Mouse (Mus musculus) cerebellum, adult 2 months (tissue): ENCODE results near the gene Rfwd3. TPM values are rescaled to one million over a fixed set of nuclear protein-coding genes. Genes with fewer than 3 reads are reported as not detected.
"Not testable (repeated sequence)": the region's sequence is repeated elsewhere in the genome, so short reads cannot be mapped to it uniquely, and the experiment has no call there.

Experiments used
- DNase-seq, 2 experiments: peaks; one replicate each; pipeline ENCODE4 v3.0.0; 2021
- H3K27ac ChIP-seq: fragments of 200-500 bp; 2 replicates; pipeline ENCODE4 v1.5.1; 2012; ENCODE audit warnings: low read length, control low read depth, inconsistent platforms; ENCODE audit not compliant: insufficient read depth
- H3K27me3 ChIP-seq: fragments of 200-500 bp; 2 replicates; pipeline ENCODE4 v1.6.1; 2012; ENCODE audit warnings: inconsistent platforms, mild to moderate bottlenecking, low read length, moderate library complexity; ENCODE audit not compliant: control insufficient read depth, insufficient read depth
- H3K4me1 ChIP-seq: fragments of 200-500 bp; 2 replicates; pipeline ENCODE4 v1.6.1; 2011; ENCODE audit warnings: low read length; ENCODE audit not compliant: control insufficient read depth, insufficient read depth
- H3K4me3 ChIP-seq: fragments of 200-500 bp; replicated peaks from 2 replicates; pipeline ENCODE3; 2011; ENCODE audit warnings: mild to moderate bottlenecking, low read depth, low read length, control low read depth; ENCODE audit not compliant: insufficient read depth
- CTCF ChIP-seq: fragments of 200-500 bp; IDR thresholded peaks from 2 replicates; pipeline ENCODE4 v1.5.1; 2011; ENCODE audit warnings: low read depth, mild to moderate bottlenecking, control low read depth, low read length, moderate library complexity, borderline replicate concordance; ENCODE audit not compliant: insufficient read depth
- POLR2A ChIP-seq: fragments of 200-500 bp; IDR thresholded peaks from 2 replicates; pipeline ENCODE4 v1.6.1; 2011; ENCODE audit warnings: low read length, control low read depth, borderline replicate concordance; ENCODE audit not compliant: insufficient read depth
- WGBS: fragments of 180-500 bp; shearing (Covaris S2); methylation state at CpG from one replicate; pipeline ENCODE4 v1.1.7; 2018; 5-methylcytosine and 5-hydroxymethylcytosine counted together
- polyA plus RNA-seq: library from polyadenylated mRNA; depleted of rRNA; stranded (reverse); fragments of >200 nt; gene quantifications from 2 replicates; pipeline ENCODE4 v1.2.3, GENCODE M21; 2012

The Rfwd3 gene
- polyA plus RNA-seq, 1 experiment = 20.3 TPM

GRCm38 (mm10) chr8:111300597-111301546, 850 bp upstream of the Rfwd3 start:
- WGBS = 64% methylated on average over 11 of the region's 11 CpGs
- TF ChIP-seq CTCF (peak; percentile 13; the same call in 1 of the 2 replicates), POLR2A (no peak)
- Histone ChIP-seq H3K4me1 (no peaks in the 10 kb centered on the region; the same call in 1 of the 2 replicates), H3K27me3 (no peaks in the 10 kb centered on the region), H3K27ac (no peak overlapping the region), H3K4me3 (peak overlapping the region; percentile 32)
- peak; percentile 12 to 26 for DNase-seq

- WGBS = under 1% methylated on average over 28 of the region's 28 CpGs
- TF ChIP-seq CTCF (no peak), POLR2A (no peak)
- no peaks in the 10 kb centered on the region; the same call in 1 of the 2 replicates for H3K4me1 ChIP-seq
- peak; percentile 56 to 67 for DNase-seq
- peak overlapping the region; percentile 77 for H3K4me3 ChIP-seq
- H3K27me3 ChIP-seq = no peaks in the 10 kb centered on the region
- peak overlapping the region; percentile 52; the same call in 1 of the 2 replicates for H3K27ac ChIP-seq
Observed at GRCm38 (mm10) chr8:111299363-111299820, 630 bp downstream of the Rfwd3 start.

- DNase-seq = peak; percentile 31 to 47
- Histone ChIP-seq H3K4me1 (no peaks in the 10 kb centered on the region; the same call in 1 of the 2 replicates), H3K27me3 (no peaks in the 10 kb centered on the region), H3K4me3 (no peak overlapping the region), H3K27ac (no peak overlapping the region; the same call in 1 of the 2 replicates)
- WGBS = 20% methylated on average over 1 of the region's 1 CpGs
- no peak for TF ChIP-seq CTCF
Observed at GRCm38 (mm10) chr8:111298011-111298410, 2.0 kb downstream of the Rfwd3 start.

- Histone ChIP-seq H3K27ac (no peak overlapping the region), H3K4me1 (no peaks in the 10 kb centered on the region), H3K27me3 (no peaks in the 10 kb centered on the region), H3K4me3 (no peak overlapping the region)
- DNase-seq = no peak
- no peak for TF ChIP-seq CTCF
- TF ChIP-seq POLR2A = no peak
- 91% methylated on average over 7 of the region's 7 CpGs for WGBS
Observed at GRCm38 (mm10) chr8:111291733-111292132, 8.3 kb downstream of the Rfwd3 start.

GRCm38 (mm10) chr8:111290586-111290985, 9.4 kb downstream of the Rfwd3 start:
- no peak for DNase-seq
- no peaks in the 10 kb centered on the region for H3K4me1 ChIP-seq
- no peak for TF ChIP-seq POLR2A
- no peak for TF ChIP-seq CTCF
- no peak overlapping the region for H3K4me3 ChIP-seq
- H3K27ac ChIP-seq = no peak overlapping the region
- no peaks in the 10 kb centered on the region for H3K27me3 ChIP-seq
- 92% methylated on average over 7 of the region's 7 CpGs for WGBS

- WGBS = 71% methylated on average over 4 of the region's 4 CpGs
- Histone ChIP-seq H3K4me1 (no peaks in the 10 kb centered on the region), H3K27ac (no peak overlapping the region), H3K4me3 (no peak overlapping the region), H3K27me3 (no peaks in the 10 kb centered on the region)
- no peak for DNase-seq
- TF ChIP-seq POLR2A = no peak
- no peak for TF ChIP-seq CTCF
Observed at GRCm38 (mm10) chr8:111285603-111286002, 14.4 kb downstream of the Rfwd3 start.

- Histone ChIP-seq H3K27me3 (no peaks in the 10 kb centered on the region), H3K27ac (no peak overlapping the region), H3K4me1 (no peaks in the 10 kb centered on the region), H3K4me3 (no peak overlapping the region)
- TF ChIP-seq POLR2A (no peak), CTCF (no peak)
- no peak for DNase-seq
- 94% methylated on average over 3 of the region's 3 CpGs for whole genome bisulfite sequencing
Observed at GRCm38 (mm10) chr8:111282093-111282492, 17.9 kb downstream of the Rfwd3 start.

GRCm38 (mm10) chr8:111268277-111268676, 31.7 kb downstream of the Rfwd3 start:
- WGBS = 83% methylated on average over 2 of the region's 2 CpGs
- TF ChIP-seq POLR2A (no peak), CTCF (no peak)
- no peak for DNase-seq
- Histone ChIP-seq H3K27ac (no peak overlapping the region), H3K4me1 (no peaks in the 10 kb centered on the region), H3K4me3 (no peak overlapping the region), H3K27me3 (no peaks in the 10 kb centered on the region)

- 71% methylated on average over 7 of the region's 7 CpGs for WGBS
- H3K27me3 ChIP-seq, DNase-seq, H3K4me3 ChIP-seq, H3K4me1 ChIP-seq, H3K27ac ChIP-seq: not testable (repeated sequence)
Observed at GRCm38 (mm10) chr8:111266161-111266560, 33.9 kb downstream of the Rfwd3 start.
